Mouse (Mus musculus) bone marrow, adult 2 months (tissue): ENCODE data around the gene Atp10b.

Experiments used
- CTCF ChIP-seq: fragments of 200-500 bp; IDR thresholded peaks from 2 replicates; pipeline ENCODE4 v1.5.1; 2011; ENCODE audit warnings: low read length, control low read depth; ENCODE audit not compliant: control insufficient read depth, insufficient read depth
- POLR2A ChIP-seq: fragments of 200-500 bp; IDR thresholded peaks from 2 replicates; pipeline ENCODE4 v1.6.1; 2011; ENCODE audit warnings: low read depth, mild to moderate bottlenecking, control low read depth, low read length, borderline replicate concordance; ENCODE audit not compliant: control insufficient read depth

GRCm38 (mm10) chr11:43270256-43270806 is 120.7 kb downstream of the Atp10b start:
- TF ChIP-seq CTCF (no peak), POLR2A (no peak)
